Mouse (Mus musculus): Measurements from ENCODE around the gene Snx12.
"Not testable (repeated sequence)": the region's sequence is repeated elsewhere in the genome, so short reads cannot be mapped to it uniquely, and the experiment has no call there.

The Snx12 gene

GRCm38 (mm10) chrX:101131992-101132791, 90.2 kb downstream of the Snx12 start:
- DNase-seq (ENCODE audit: low spot score), result no peak

- no peak for DNase-seq (ENCODE audit: low spot score)
These were observed 91.4 kb downstream of the Snx12 start for GRCm38 (mm10) chrX:101131001-101131400.

GRCm38 (mm10) chrX:101128559-101128958, 93.8 kb downstream of the Snx12 start:
- no peak for DNase-seq (ENCODE audit: low spot score)

DNA sequence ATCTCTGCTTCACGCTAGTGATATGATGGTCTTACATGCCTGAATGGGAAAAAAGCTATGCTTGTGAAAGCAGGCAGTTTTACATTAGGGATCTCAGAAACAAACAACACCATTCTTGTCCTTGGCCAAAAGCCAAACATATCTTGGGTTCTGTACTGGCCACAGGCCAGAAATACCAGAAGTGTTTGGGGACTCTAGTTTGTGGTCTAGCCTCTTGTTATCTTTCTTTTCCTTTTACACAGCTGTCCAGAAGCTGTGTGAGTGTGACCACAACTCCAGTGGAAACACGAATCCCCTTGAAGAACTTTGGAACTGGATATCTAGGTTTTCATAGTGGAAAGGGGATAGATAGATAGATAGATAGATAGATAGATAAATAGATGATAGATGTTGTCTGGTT, 95.4 kb downstream of the Snx12 start:
- peak; percentile 7 for DNase-seq (ENCODE audit: low spot score)

- DNase-seq (ENCODE audit: low spot score), result no peak
These were observed 95.8 kb downstream of the Snx12 start for GRCm38 (mm10) chrX:101126474-101126955.

DNA sequence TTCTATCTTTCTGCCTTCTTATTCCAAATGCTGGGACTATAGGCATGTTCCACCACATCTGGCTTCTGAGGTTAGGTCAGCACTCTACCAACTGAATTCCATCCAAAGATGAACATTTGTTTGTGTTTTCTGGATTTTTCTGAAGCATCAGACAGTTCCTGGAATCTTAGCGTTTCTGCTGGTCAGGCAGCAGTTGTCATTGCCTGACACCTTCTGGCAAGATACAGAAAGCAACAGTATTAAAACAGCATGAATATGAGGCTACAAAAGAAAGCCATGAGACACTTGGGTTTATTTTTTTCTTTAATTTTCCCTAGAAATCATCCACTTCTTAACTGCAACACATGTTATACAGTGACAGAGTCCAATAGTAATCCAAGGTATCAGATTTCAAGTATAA, 101.8 kb downstream of the Snx12 start:
- DNase-seq (ENCODE audit: low spot score), result no peak

- no peak for DNase-seq (ENCODE audit: low spot score)
These were observed 136.4 kb downstream of the Snx12 start, which contains the start of gene Slc7a3 for GRCm38 (mm10) chrX:101085920-101086319. TSS of gene Slc7a3 (minus strand) at chrX:101086020.

DNA sequence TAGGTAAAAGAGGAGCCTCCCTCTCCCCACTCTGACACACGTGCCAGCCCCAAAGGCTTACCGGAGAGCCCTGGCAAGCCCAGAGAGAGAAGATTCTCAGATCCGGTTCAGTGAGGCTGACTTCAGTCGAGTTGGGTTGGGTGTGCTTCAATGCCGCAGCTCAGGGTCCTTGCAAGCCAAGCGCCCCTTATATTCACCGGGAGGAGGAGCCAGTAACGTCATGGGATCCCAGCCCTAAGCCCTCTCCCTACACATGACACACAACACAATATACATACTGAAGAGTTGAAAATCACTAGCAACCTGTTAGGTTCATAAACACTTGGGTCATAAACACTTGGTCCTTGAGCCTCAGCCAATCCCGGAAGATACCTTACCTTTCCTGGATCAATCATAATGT, 137.2 kb downstream of the Snx12 start:
- not testable (repeated sequence) for DNase-seq (ENCODE audit: low spot score)

GRCm38 (mm10) chrX:101084192-101084591, 138.2 kb downstream of the Snx12 start:
- DNase-seq (ENCODE audit: low spot score), result no peak

DNA sequence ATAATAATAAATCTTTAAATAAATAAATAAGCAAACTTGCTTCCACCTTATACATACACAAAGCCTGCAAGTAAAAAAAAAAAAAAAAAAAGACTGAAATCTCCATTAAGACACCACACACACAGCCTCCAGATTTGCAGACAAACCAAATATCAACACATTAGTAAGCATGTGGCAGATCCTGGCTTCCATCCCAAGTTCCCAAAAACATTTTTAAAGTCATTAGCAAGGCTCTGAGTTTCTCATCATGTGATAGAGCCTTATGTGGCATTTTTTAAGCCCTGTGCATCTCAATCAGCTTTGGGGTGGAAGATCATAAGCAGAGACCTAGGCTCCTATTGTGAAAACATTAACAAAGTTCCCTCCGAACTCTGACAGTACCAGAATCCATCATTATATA, 157.1 kb downstream of the Snx12 start:
- no peak for DNase-seq (ENCODE audit: low spot score)

GRCm38 (mm10) chrX:101063503-101063902, 158.9 kb downstream of the Snx12 start:
- no peak for DNase-seq (ENCODE audit: low spot score)

DNA sequence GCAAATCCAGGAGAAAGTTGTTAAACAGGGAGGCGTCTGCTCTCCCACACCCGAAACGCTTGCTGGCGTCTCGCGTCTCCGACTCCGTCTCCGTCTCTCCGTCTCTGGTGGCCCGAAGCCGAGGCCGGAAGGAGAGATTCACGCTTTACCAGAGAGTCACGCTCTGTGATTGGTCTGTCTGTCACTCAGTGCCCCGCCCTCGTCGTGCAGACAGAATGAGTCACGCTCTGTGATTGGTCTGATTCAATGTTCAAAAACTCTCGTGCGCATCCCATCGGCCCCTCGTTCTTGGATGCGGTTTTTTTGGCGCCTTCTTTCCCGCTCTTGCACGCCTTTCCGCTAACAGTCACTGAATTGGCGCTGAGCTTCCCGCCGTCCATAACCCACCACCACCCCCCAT, 162.8 kb downstream of the Snx12 start, which contains the start of gene Tex11:
Gene Tex11, minus strand, starts transcription at position 127 of the 400 bp plus-strand sequence.
- DNase-seq (ENCODE audit: low spot score), result no peak

All from ovary, adult 18-20 months (tissue).